Mouse (Mus musculus) neural tube, embryonic 14.5 days (tissue): Measurements from ENCODE around the gene Cd109. TPM values are rescaled to one million over a fixed set of nuclear protein-coding genes. Genes with fewer than 3 reads are reported as not detected.
A peak's percentile ranks its signal among the peaks of the same experiment; 100 is the strongest.

Experiments
- ATAC-seq: fragments of 200-750 bp; cut with Nextera tagmentation; 2 replicates; pipeline ENCODE4 v1.8.0; 2017; ENCODE audit warnings: low read depth, mild to moderate bottlenecking, moderate TSS enrichment, moderate library complexity
- H3K27ac ChIP-seq: fragments of 300-500 bp; sonication (generic); 2 replicates; pipeline ENCODE4 v1.5.1; 2014; ENCODE audit warnings: low read depth, mild to moderate bottlenecking, control low read depth, low read length, moderate library complexity, mixed read lengths
- H3K27me3 ChIP-seq: fragments of 300-500 bp; sonication (generic); 2 replicates; pipeline ENCODE4 v1.6.1; 2014; ENCODE audit warnings: low read length; ENCODE audit not compliant: control insufficient read depth, insufficient read depth
- H3K36me3 ChIP-seq: fragments of 300-500 bp; sonication (generic); 2 replicates; pipeline ENCODE4 v1.6.1; 2014; ENCODE audit warnings: low read length, mixed read lengths; ENCODE audit not compliant: control insufficient read depth, insufficient read depth
- H3K4me1 ChIP-seq: fragments of 300-500 bp; sonication (generic); 2 replicates; pipeline ENCODE4 v1.6.1; 2014; ENCODE audit warnings: low read length; ENCODE audit not compliant: control insufficient read depth, insufficient read depth
- H3K4me2 ChIP-seq: fragments of 300-500 bp; sonication (generic); 2 replicates; pipeline ENCODE4 v1.6.1; 2014; ENCODE audit warnings: mild to moderate bottlenecking, low read depth, low read length, control low read depth
- H3K4me3 ChIP-seq: fragments of 300-500 bp; sonication (generic); 2 replicates; pipeline ENCODE4 v1.5.1; 2014; ENCODE audit warnings: low read depth, low read length, control low read depth, mixed read lengths
- H3K9ac ChIP-seq: fragments of 300-500 bp; sonication (generic); replicated peaks from 2 replicates; pipeline ENCODE4 v1.6.1; 2014; ENCODE audit warnings: low read depth, mild to moderate bottlenecking, control low read depth, low read length, mixed read lengths
- H3K9me3 ChIP-seq: fragments of 300-500 bp; sonication (generic); 2 replicates; pipeline ENCODE4 v1.6.1; 2016; ENCODE audit warnings: low read length; ENCODE audit not compliant: control insufficient read depth
- WGBS: fragments of 180-500 bp; shearing (Covaris S2); extraction: QIAGEN DNeasy Blood & Tissue Kit; methylation state at CpG from one replicate; pipeline ENCODE4 v1.1.7; 2014; 5-methylcytosine and 5-hydroxymethylcytosine counted together
- polyA plus RNA-seq: library from polyadenylated mRNA; unstranded; fragments of >200 nt; fragmentation: Nextera tagmentation; extraction: Ambion mirVana; gene quantifications from 2 replicates; pipeline ENCODE4 v1.2.1, GENCODE M21; 2014

Cd109 gene
- polyA plus RNA-seq, 1 experiment from 2014 or later = 1.3 TPM

- no peaks in the 10 kb centered on the region for H3K36me3 ChIP-seq
- H3K9me3 ChIP-seq = no peaks in the 10 kb centered on the region
- H3K27ac ChIP-seq = no peak overlapping the region
- peaks cover 6% of the 10 kb centered on the region; the same call in 1 of the 2 replicates for H3K4me1 ChIP-seq
- H3K4me3 ChIP-seq = no peak overlapping the region
- WGBS = 97% methylated on average over 2 of the region's 2 CpGs
- ATAC-seq = no peak
- no peak overlapping the region for H3K9ac ChIP-seq
- no peaks in the 10 kb centered on the region for H3K27me3 ChIP-seq
- H3K4me2 ChIP-seq = no peak overlapping the region
Observed at GRCm38 (mm10) chr9:78590471-78590870, 24.9 kb upstream of the Cd109 start.

DNA sequence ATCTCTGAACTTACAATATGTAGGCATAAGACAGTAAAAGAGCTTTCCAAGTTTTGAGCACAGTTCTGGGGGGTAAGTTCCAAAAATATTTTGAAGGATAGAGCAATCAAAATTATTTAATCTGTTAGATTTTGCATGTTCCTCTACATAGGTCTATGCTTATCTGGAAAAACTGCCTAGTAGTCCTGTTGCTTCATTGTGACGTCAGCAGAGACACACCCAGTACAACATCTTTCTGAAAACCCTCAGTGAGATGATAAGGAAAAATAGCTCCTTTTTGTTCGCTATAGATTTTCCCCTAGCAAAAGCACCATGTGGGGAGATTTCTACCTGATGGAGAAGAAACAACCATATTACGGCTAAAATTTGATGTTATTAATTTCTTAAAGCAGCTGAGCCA lies 20.1 kb upstream of the Cd109 start:
- no peak for ATAC-seq
- WGBS = 94% methylated on average over 3 of the region's 3 CpGs
- Histone ChIP-seq H3K27me3 (no peaks in the 10 kb centered on the region), H3K4me3 (no peak overlapping the region), H3K9ac (no peak overlapping the region), H3K9me3 (no peaks in the 10 kb centered on the region), H3K36me3 (no peaks in the 10 kb centered on the region), H3K4me2 (no peak overlapping the region), H3K27ac (no peak overlapping the region), H3K4me1 (no peaks in the 10 kb centered on the region)

GRCm38 (mm10) chr9:78595769-78596555 lies 19.4 kb upstream of the Cd109 start:
- Histone ChIP-seq H3K36me3 (no peaks in the 10 kb centered on the region), H3K4me1 (no peaks in the 10 kb centered on the region), H3K9me3 (no peaks in the 10 kb centered on the region), H3K4me2 (no peak overlapping the region), H3K9ac (no peak overlapping the region), H3K27me3 (no peaks in the 10 kb centered on the region), H3K4me3 (no peak overlapping the region), H3K27ac (no peak overlapping the region)
- ATAC-seq = no peak
- WGBS = 92% methylated on average over 18 of the region's 18 CpGs

- WGBS = 7% methylated on average over 5 of the region's 5 CpGs
- no peaks in the 10 kb centered on the region for H3K4me1 ChIP-seq
- ATAC-seq = peak; percentile 54; the same call in 1 of the 2 replicates
Observed at GRCm38 (mm10) chr9:78596834-78597233, 18.5 kb upstream of the Cd109 start.

GRCm38 (mm10) chr9:78599927-78600326 lies 15.4 kb upstream of the Cd109 start:
- Histone ChIP-seq H3K9ac (no peak overlapping the region), H3K4me3 (no peak overlapping the region), H3K9me3 (no peaks in the 10 kb centered on the region), H3K27ac (no peak overlapping the region), H3K4me2 (no peak overlapping the region), H3K36me3 (no peaks in the 10 kb centered on the region), H3K27me3 (no peaks in the 10 kb centered on the region), H3K4me1 (no peaks in the 10 kb centered on the region)
- 71% methylated on average over 5 of the region's 5 CpGs for WGBS
- ATAC-seq = no peak

More at GRCm38 (mm10) chr9:78596834-78597233, 18.5 kb upstream of the Cd109 start:
- H3K9ac ChIP-seq = no peak overlapping the region
- H3K36me3 ChIP-seq = no peaks in the 10 kb centered on the region
- no peak overlapping the region for H3K4me2 ChIP-seq
- H3K4me3 ChIP-seq = no peak overlapping the region
- H3K9me3 ChIP-seq = no peaks in the 10 kb centered on the region
- H3K27me3 ChIP-seq = no peaks in the 10 kb centered on the region
- H3K27ac ChIP-seq = no peak overlapping the region

DNA sequence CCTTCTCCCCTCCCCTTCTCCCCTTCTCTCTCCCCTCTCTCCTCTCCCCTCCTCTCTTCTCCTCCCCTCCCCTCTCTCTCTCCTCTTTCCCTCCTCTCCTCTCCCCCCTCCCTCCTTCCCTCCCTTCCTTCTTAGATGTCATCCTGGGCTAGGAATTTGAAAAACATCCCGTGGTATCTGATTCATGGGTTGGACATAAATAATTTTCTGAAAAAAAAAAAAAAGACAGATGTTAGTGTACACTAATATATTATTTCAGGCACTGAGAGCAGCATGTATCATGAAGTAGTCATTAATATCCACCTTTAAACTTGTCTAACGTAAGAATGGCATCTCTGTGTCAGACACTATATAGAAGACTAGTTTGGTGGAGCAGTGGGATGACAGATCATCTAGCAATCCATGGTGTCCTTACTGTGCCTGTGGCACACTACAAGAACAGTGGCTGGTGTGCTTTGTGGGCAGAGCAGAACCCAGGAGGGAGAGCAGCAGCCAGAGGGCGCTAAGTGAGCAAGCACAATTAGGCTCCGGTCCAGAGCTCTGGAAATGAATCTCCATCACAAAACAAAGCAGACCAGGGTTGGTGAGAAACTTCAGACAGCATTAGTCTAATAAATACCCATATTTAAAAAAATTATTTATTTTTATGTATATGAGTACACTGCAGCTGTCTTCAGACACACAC lies 14.2 kb upstream of the Cd109 start:
- Histone ChIP-seq H3K9ac (no peak overlapping the region), H3K4me1 (no peaks in the 10 kb centered on the region), H3K4me3 (no peak overlapping the region), H3K27me3 (no peaks in the 10 kb centered on the region), H3K9me3 (no peaks in the 10 kb centered on the region), H3K27ac (no peak overlapping the region), H3K4me2 (no peak overlapping the region), H3K36me3 (no peaks in the 10 kb centered on the region)
- WGBS = 69% methylated on average over 4 of the region's 4 CpGs
- ATAC-seq = no peak

- Histone ChIP-seq H3K27ac (no peak overlapping the region), H3K36me3 (no peaks in the 10 kb centered on the region), H3K9me3 (no peaks in the 10 kb centered on the region), H3K4me3 (no peak overlapping the region), H3K4me2 (no peak overlapping the region), H3K4me1 (no peaks in the 10 kb centered on the region), H3K27me3 (peaks cover 4% of the 10 kb centered on the region; the same call in 1 of the 2 replicates), H3K9ac (no peak overlapping the region)
- WGBS = 27% methylated on average over 6 of the region's 6 CpGs
- ATAC-seq = peak; percentile 67
Observed at GRCm38 (mm10) chr9:78614201-78614600, 1.1 kb upstream of the Cd109 start.

- peaks cover 4% of the 10 kb centered on the region; the same call in 1 of the 2 replicates for H3K27me3 ChIP-seq
- H3K9me3 ChIP-seq = no peaks in the 10 kb centered on the region
- H3K4me3 ChIP-seq = no peak overlapping the region
- H3K9ac ChIP-seq = no peak overlapping the region
- WGBS = 86% methylated on average over 9 of the region's 9 CpGs
- no peaks in the 10 kb centered on the region for H3K36me3 ChIP-seq
- H3K27ac ChIP-seq = no peak overlapping the region
- no peak overlapping the region for H3K4me2 ChIP-seq
- H3K4me1 ChIP-seq = no peaks in the 10 kb centered on the region
- no peak for ATAC-seq
Observed at GRCm38 (mm10) chr9:78619285-78619684, 3.9 kb downstream of the Cd109 start.

DNA sequence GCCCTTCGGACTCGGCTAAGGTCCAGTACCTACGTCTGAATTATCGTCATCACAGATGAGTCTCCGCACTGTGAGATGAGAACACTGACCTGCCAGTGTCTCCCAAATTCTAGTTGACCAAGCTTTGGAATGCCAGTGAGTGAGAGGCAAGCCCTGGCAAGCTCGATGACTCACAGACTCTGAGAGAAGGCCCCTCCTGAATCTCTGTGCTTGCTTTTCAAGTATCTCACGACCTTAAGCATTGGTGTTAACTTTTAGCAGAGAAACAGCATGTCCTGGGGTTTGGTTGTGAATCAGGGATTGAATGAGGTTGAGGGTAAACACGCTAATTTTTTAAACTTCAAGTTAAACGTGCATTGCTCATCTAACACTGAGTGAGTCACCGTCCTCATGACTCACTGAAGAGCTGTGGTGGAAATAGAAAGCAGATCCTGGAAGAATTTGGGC lies 8.0 kb downstream of the Cd109 start:
- WGBS = 89% methylated on average over 10 of the region's 10 CpGs
- Histone ChIP-seq H3K36me3 (no peaks in the 10 kb centered on the region), H3K27me3 (no peaks in the 10 kb centered on the region), H3K4me2 (no peak overlapping the region), H3K27ac (no peak overlapping the region), H3K9me3 (no peaks in the 10 kb centered on the region), H3K4me3 (no peak overlapping the region), H3K4me1 (no peaks in the 10 kb centered on the region), H3K9ac (no peak overlapping the region)
- no peak for ATAC-seq
